Mouse (Mus musculus): ENCODE measurements around the gene Plbd2.

- TF ChIP-seq GATA1 (IDR thresholded peaks at IDR 0.05; ENCODE audit: borderline replicate concordance, low read length): no peak
- no peak for TF ChIP-seq FLI1 (IDR thresholded peaks at IDR 0.05; ENCODE audit: low read length)
These were observed 46.4 kb downstream of the Plbd2 start for GRCm38 (mm10) chr5:120456841-120457554.
